Mouse (Mus musculus): ENCODE results near the gene Klf17. TPM values are rescaled to one million over a fixed set of nuclear protein-coding genes. Genes with fewer than 3 reads are reported as not detected.

Klf17 gene
- polyA plus RNA-seq, 1 experiment from 2014 or later = not detected

DNA sequence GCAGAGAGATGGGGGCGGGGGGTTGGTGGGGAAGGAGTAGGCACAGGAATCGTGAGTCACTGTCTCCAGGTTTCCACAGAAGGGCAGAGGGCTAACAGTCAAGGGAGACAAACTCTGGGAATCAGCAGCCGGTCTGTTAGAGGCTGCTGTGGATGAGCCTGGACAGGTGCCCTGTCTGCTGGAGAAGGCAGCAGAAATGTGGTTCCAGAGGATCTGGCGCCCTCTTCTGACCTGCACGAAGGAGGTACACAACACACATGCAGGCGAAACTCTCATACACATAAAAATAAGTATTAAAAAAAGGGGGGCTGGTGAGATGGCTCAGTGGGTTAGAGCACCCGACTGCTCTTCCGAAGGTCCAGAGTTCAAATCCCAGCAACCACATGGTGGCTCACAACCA lies 27.9 kb downstream of the Klf17 start:
- Histone ChIP-seq H3K4me1 (0 out of 2 replicates have a peak, but pooled peaks cover 5% of the 10 kb centered on the region), H3K4me2 (replicated peaks) (no peak overlapping the region), H3K27ac (no peak overlapping the region), H3K27me3 (no peaks in the 10 kb centered on the region), H3K36me3 (no peaks in the 10 kb centered on the region), H3K9me3 (no peaks in the 10 kb centered on the region), H3K4me3 (no peak overlapping the region), H3K9ac (no peak overlapping the region)
- 42% methylated on average over 8 of the region's 8 CpGs for WGBS
- no peak for ATAC-seq (ENCODE audit: low FRiP score, low read depth)

- Histone ChIP-seq H3K9ac (no peak overlapping the region), H3K27me3 (no peaks in the 10 kb centered on the region), H3K36me3 (no peaks in the 10 kb centered on the region), H3K9me3 (no peaks in the 10 kb centered on the region), H3K4me1 (no peaks in the 10 kb centered on the region), H3K27ac (no peak overlapping the region), H3K4me3 (no peak overlapping the region), H3K4me2 (replicated peaks) (no peak overlapping the region)
- WGBS = 78% methylated on average over 3 of the region's 3 CpGs
- no peak for ATAC-seq (ENCODE audit: low FRiP score, low read depth)
Observed at GRCm38 (mm10) chr4:117731926-117732325, 33.5 kb downstream of the Klf17 start.

GRCm38 (mm10) chr4:117724112-117724511 lies 41.3 kb downstream of the Klf17 start, which contains the start of gene Gm12845:
TSS of gene Gm12845 (plus strand) at chr4:117724412.
- 77% methylated on average over 1 of the region's 1 CpGs for WGBS
- Histone ChIP-seq H3K4me1 (no peaks in the 10 kb centered on the region), H3K9ac (no peak within 1 kb of the TSS), H3K9me3 (no peaks in the 10 kb centered on the region), H3K27ac (no peak within 1 kb of the TSS), H3K27me3 (no peaks in the 10 kb centered on the region), H3K4me3 (no peak within 1 kb of the TSS), H3K4me2 (replicated peaks) (no peak within 1 kb of the TSS), H3K36me3 (no peaks in the 10 kb centered on the region)
- no peak for ATAC-seq (ENCODE audit: low FRiP score, low read depth)

DNA sequence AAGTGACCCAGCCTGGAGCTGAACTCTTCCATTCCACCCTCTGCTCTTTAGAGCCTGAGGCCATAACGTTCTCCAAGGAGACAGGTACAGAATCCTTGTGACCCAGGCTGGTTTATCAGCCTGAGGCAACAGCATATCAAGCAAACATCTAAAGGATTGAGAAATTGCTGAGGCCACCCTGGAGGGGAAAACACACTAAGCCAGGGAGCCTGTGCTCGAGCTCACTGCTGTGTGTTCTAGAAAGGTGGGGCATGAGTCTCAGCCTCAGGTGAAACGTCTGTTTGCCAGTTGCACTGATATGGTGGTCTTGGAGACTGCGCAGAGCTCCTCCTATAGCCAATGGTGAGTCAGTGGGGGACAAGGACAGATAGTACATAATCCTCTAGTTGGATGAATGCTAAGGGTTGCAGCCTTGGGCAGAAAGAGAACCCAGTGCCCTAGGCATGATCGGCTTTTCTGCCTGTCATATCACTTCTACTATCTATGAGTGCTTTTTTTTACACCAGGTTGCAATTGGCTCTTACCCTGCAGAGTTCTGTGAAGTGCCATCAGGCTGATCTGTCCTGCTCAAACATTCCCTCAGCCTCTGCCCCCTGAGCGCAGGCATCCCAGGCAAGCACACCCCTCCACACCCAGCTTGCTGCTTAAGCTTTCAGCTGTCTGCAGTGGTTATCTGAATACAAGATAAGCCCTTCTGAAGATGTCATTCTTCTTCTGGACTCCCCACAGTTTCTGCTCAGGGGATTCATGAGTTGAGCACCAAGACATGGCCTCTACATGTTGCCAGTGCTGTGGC lies 51.9 kb downstream of the Klf17 start:
- H3K9ac ChIP-seq = no peak overlapping the region
- 0 out of 2 replicates have a peak, but pooled peaks cover 3% of the 10 kb centered on the region for H3K27me3 ChIP-seq
- WGBS = 78% methylated on average over 6 of the region's 6 CpGs
- no peaks in the 10 kb centered on the region for H3K9me3 ChIP-seq
- no peak overlapping the region for H3K4me2 ChIP-seq (replicated peaks)
- H3K4me1 ChIP-seq = no peaks in the 10 kb centered on the region
- H3K4me3 ChIP-seq = no peak overlapping the region
- no peak for ATAC-seq (ENCODE audit: low FRiP score, low read depth)
- H3K36me3 ChIP-seq = no peaks in the 10 kb centered on the region
- no peak overlapping the region for H3K27ac ChIP-seq

DNA sequence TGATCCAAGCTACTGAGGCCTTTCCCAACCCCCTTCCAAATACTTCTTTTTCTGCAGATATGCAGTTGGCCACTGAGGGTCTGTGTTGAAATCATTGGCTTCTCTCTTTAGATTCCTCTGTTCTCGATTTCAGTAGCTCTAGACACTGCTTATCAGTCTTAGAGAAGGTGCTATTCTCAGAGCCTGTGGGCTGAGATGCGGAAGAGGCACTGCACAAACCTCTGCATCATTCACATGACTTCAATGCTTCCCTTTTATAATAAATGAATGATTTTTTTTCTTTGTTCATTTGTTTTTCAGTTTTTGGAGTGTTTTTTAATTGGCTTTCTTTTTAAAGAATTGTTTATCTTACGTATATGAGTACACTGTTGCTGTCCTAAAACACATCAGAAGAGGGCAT lies 53.1 kb downstream of the Klf17 start:
- Histone ChIP-seq H3K9ac (no peak overlapping the region), H3K4me2 (replicated peaks) (no peak overlapping the region), H3K27ac (no peak overlapping the region), H3K36me3 (no peaks in the 10 kb centered on the region), H3K27me3 (0 out of 2 replicates have a peak, but pooled peaks cover 3% of the 10 kb centered on the region), H3K4me1 (no peaks in the 10 kb centered on the region), H3K9me3 (no peaks in the 10 kb centered on the region), H3K4me3 (no peak overlapping the region)
- ATAC-seq (ENCODE audit: low FRiP score, low read depth) = no peak
- 86% methylated on average over 3 of the region's 3 CpGs for WGBS

DNA sequence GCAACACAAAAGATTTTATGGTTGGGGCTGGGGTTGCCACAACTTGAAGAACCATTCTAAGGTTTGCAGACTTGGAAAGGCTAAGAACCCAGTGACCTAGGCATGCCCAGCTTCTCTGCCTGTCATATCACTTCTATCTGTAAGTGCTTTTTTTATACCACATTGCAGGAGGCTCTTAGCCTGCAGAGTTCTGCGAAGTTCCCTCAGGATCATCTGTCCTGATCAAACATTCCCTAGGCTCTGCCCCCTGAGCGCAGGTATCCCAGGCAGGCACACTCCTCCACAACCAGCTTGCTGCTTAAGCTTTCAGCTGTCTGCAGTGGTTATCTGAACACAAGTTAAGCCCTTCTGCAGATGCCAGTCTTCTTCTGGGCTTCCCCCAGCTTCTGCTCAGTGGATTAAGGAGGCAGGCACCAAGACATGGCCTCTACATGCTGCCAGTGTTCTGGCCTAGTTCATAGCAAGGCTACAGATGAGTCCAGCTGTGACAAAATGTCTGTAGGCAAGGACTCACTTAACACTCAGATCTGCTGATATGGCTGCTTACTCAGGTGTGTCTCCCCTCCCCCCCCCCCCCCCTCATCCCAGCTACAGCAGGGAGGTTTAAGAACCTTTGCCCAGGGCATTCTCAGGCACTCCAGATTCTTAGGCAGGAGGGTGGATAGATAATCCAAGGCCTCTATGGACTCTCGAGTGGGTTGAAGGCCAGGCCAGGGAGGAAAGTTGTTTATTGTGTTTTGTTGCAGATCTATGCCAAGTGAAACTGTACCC lies 56.5 kb downstream of the Klf17 start:
- no peak for ATAC-seq (ENCODE audit: low FRiP score, low read depth)
- 88% methylated on average over 3 of the region's 3 CpGs for WGBS

More for the DNA sequence above, 56.5 kb downstream of the Klf17 start:
- Histone ChIP-seq H3K4me3 (no peak overlapping the region), H3K9me3 (no peaks in the 10 kb centered on the region), H3K9ac (no peak overlapping the region), H3K27me3 (0 out of 2 replicates have a peak, but pooled peaks cover 3% of the 10 kb centered on the region), H3K4me2 (replicated peaks) (no peak overlapping the region), H3K36me3 (no peaks in the 10 kb centered on the region), H3K4me1 (no peaks in the 10 kb centered on the region), H3K27ac (no peak overlapping the region)

Other genes starting within 250 kb of the Klf17 start
- 178 and 181 TPM in 2 replicates for gene Eri3, start 215.3 kb downstream of the Klf17 start, polyA plus RNA-seq (2015; fragmentation: Nextera tagmentation; extraction: Ambion mirVana)
- gene Dmap1, start 83.4 kb downstream of the Klf17 start, polyA plus RNA-seq (2015; fragmentation: Nextera tagmentation; extraction: Ambion mirVana) = 78.2 and 80.5 TPM in 2 replicates
- gene Gm12845, start 41.2 kb downstream of the Klf17 start, polyA plus RNA-seq (2015; fragmentation: Nextera tagmentation; extraction: Ambion mirVana) = not detected in 2 replicates
- 15.6 and 17.2 TPM in 2 replicates for gene Slc6a9, start 68.9 kb upstream of the Klf17 start, polyA plus RNA-seq (2015; fragmentation: Nextera tagmentation; extraction: Ambion mirVana)
- gene Ccdc24, start 106.9 kb upstream of the Klf17 start, polyA plus RNA-seq (2015; fragmentation: Nextera tagmentation; extraction: Ambion mirVana) = 1.3 and 1.7 TPM in 2 replicates
- 32.8 and 35.1 TPM in 2 replicates for gene B4galt2, start 117.8 kb upstream of the Klf17 start, polyA plus RNA-seq (2015; fragmentation: Nextera tagmentation; extraction: Ambion mirVana)
- 176 and 184 TPM in 2 replicates for gene Atp6v0b, start 121.7 kb upstream of the Klf17 start, polyA plus RNA-seq (2015; fragmentation: Nextera tagmentation; extraction: Ambion mirVana)
- gene Dph2, start 126.4 kb upstream of the Klf17 start, polyA plus RNA-seq (2015; fragmentation: Nextera tagmentation; extraction: Ambion mirVana) = 16.8 and 18.4 TPM in 2 replicates
- gene Ipo13, start 149.4 kb upstream of the Klf17 start, polyA plus RNA-seq (2015; fragmentation: Nextera tagmentation; extraction: Ambion mirVana) = 41.3 and 43.7 TPM in 2 replicates
- gene Artn, start 164.1 kb upstream of the Klf17 start, polyA plus RNA-seq (2015; fragmentation: Nextera tagmentation; extraction: Ambion mirVana) = 8.9 and 10.1 TPM in 2 replicates

All from limb, embryonic 13.5 days (tissue).